In genomic region chr8:91712731-91713569, GRCm38 (mm10) we compare ENCODE assay signal across 8 mouse cellular contexts.
DNase-seq lines count a peak whose midpoint lies in the region; ATAC-seq and TF ChIP-seq lines count a peak whose summit lies in the region.

No protein-coding gene starts in this region.

- peak; percentile 74; the same call in 1 of the 2 replicates for ATAC-seq in kidney, embryonic 15.5 days (replicated peaks; ENCODE audit: low FRiP score)
- ATAC-seq in heart, postnatal 0 days (ENCODE audit: insufficient read depth, low read depth), result 0 out of 2 replicates have a peak, but pooled peaks have one; percentile 32
- ATAC-seq in liver, embryonic 16.5 days (ENCODE audit: low read depth), result no peak

- TF ChIP-seq EP300 in heart, postnatal 0 days (IDR thresholded peaks at IDR 0.05; ENCODE audit: low read depth), result no peak

- H3K4me1 ChIP-seq in kidney, embryonic 15.5 days, result peaks cover 44% of the 10 kb centered on the region
- H3K4me1 ChIP-seq in heart, postnatal 0 days (ENCODE audit: control insufficient read depth, insufficient read depth), result peaks cover 6% of the 10 kb centered on the region
- no peaks in the 10 kb centered on the region; the same call in 1 of the 2 replicates for H3K4me1 ChIP-seq in liver, embryonic 16.5 days (ENCODE audit: control insufficient read depth, low read depth, low read length)

- intact Hi-C loops in left cerebral cortex, postnatal 10 days (cut with DNase I), result no loop called here

- no peaks in the 10 kb centered on the region for H3K9me3 ChIP-seq in kidney, embryonic 15.5 days (replicated peaks)
- peaks cover under 1% of the 10 kb centered on the region; the same call in 1 of the 2 replicates for H3K9me3 ChIP-seq in heart, postnatal 0 days (replicated peaks; ENCODE audit: control insufficient read depth, low read length)
- H3K9me3 ChIP-seq in liver, embryonic 16.5 days (replicated peaks; ENCODE audit: control insufficient read depth, low read length), result no peaks in the 10 kb centered on the region

- H3K27me3 ChIP-seq in kidney, embryonic 15.5 days, result peaks cover 43% of the 10 kb centered on the region
- no peaks in the 10 kb centered on the region for H3K27me3 ChIP-seq in heart, postnatal 0 days (ENCODE audit: control insufficient read depth, insufficient read depth, low read length)
- peaks cover 8% of the 10 kb centered on the region for H3K27me3 ChIP-seq in liver, embryonic 16.5 days (ENCODE audit: control insufficient read depth, insufficient read depth, low read depth, low read length)

- H3K36me3 ChIP-seq in kidney, embryonic 15.5 days, result no peaks in the 10 kb centered on the region
- H3K36me3 ChIP-seq in heart, postnatal 0 days (replicated peaks; ENCODE audit: control insufficient read depth, insufficient read depth, low read length), result no peaks in the 10 kb centered on the region
- H3K36me3 ChIP-seq in liver, embryonic 16.5 days (ENCODE audit: control insufficient read depth, insufficient read depth), result no peaks in the 10 kb centered on the region

- peak overlapping the region; percentile 68 for H3K4me2 ChIP-seq in kidney, embryonic 15.5 days
- peak overlapping the region; percentile 73 for H3K4me2 ChIP-seq in heart, postnatal 0 days (ENCODE audit: low read depth, low read length)
- H3K4me2 ChIP-seq in liver, embryonic 16.5 days (ENCODE audit: low read depth, low read length), result peak overlapping the region; percentile 48

- 0 out of 2 replicates have a peak overlapping the region, but pooled peaks have one; percentile 13 for H3K27ac ChIP-seq in kidney, embryonic 15.5 days
- no peak overlapping the region for H3K27ac ChIP-seq in heart, postnatal 0 days (ENCODE audit: low read depth)
- H3K27ac ChIP-seq in liver, embryonic 16.5 days (ENCODE audit: low read length), result no peak overlapping the region

- no peak for TF ChIP-seq CTCF in heart, postnatal 0 days (IDR thresholded peaks at IDR 0.05; ENCODE audit: low read depth)

- peak overlapping the region; percentile 32 for H3K4me3 ChIP-seq in kidney, embryonic 15.5 days (replicated peaks)
- peak overlapping the region; percentile 42 for H3K4me3 ChIP-seq in heart, postnatal 0 days (ENCODE audit: low read depth, low read length)
- peak overlapping the region; percentile 32 for H3K4me3 ChIP-seq in liver, embryonic 16.5 days (ENCODE audit: low read depth, low read length)

- H3K9ac ChIP-seq in kidney, embryonic 15.5 days, result peak overlapping the region; percentile 4; the same call in 1 of the 2 replicates
- H3K9ac ChIP-seq in heart, postnatal 0 days (replicated peaks; ENCODE audit: low read depth, low read length), result peak overlapping the region; percentile 21; the same call in 1 of the 2 replicates
- H3K9ac ChIP-seq in liver, embryonic 16.5 days (ENCODE audit: low read depth, low read length), result no peak overlapping the region

- 6% methylated on average over 31 of the region's 31 CpGs for WGBS in kidney, embryonic 15.5 days
- 9% methylated on average over 31 of the region's 31 CpGs for WGBS in heart, postnatal 0 days
- WGBS in liver, embryonic 16.5 days (ENCODE audit: insufficient replicate concordance), result 5% methylated on average over 31 of the region's 31 CpGs

- no peak for DNase-seq in kidney, adult 9 months
- peak; percentile 34 to 41 for DNase-seq in cerebellum, postnatal 25 days
- peak; percentile 32 for DNase-seq in heart, postnatal 0 days (ENCODE audit: low spot score)
- DNase-seq in spleen, adult 18-20 months, result no peak
- DNase-seq in left cerebral cortex, postnatal 10 days (ENCODE audit: extremely low spot score in 1 of 2, low spot score in 2 of 2), result no peak
- DNase-seq in gastrocnemius, adult 18-20 months (ENCODE audit: low spot score), result no peak

Comparison
In these comparisons a context has a peak if more than half of its experiments do, and no peak if none do; other contexts are left out.
1. DNase-seq: peak in cerebellum, postnatal 25 days (2 of 2) and heart, postnatal 0 days (single experiment); none in kidney, adult 9 months (single experiment), spleen, adult 18-20 months (0 of 2), left cerebral cortex, postnatal 10 days (0 of 2) and gastrocnemius, adult 18-20 months (single experiment).
2. Peak in every context shown above with its lines, with median percentiles within 50 percentile points of each other: H3K4me2 ChIP-seq and H3K4me3 ChIP-seq.